Mouse (Mus musculus) mouse embryonic stem cell (cell line): ENCODE results near the gene Hyal1.

Experiments used
- in situ Hi-C, 2 experiments: fragments of 300-500 bp; cut with MboI; formaldehyde crosslinking; loops; 1 replicate in 1 of 2; 3 replicates in 1 of 2; pipeline ENCODE4 v1.14.3; 2019 to 2020; ENCODE audit warnings: low sequenced_read_pairs in 2 of 2, low pct_unique_long_range_greater_than_20kb in 1 of 2, mixed read lengths in 1 of 2; ENCODE audit not compliant: unreplicated experiment in 1 of 2

Gene Hyal1

DNA sequence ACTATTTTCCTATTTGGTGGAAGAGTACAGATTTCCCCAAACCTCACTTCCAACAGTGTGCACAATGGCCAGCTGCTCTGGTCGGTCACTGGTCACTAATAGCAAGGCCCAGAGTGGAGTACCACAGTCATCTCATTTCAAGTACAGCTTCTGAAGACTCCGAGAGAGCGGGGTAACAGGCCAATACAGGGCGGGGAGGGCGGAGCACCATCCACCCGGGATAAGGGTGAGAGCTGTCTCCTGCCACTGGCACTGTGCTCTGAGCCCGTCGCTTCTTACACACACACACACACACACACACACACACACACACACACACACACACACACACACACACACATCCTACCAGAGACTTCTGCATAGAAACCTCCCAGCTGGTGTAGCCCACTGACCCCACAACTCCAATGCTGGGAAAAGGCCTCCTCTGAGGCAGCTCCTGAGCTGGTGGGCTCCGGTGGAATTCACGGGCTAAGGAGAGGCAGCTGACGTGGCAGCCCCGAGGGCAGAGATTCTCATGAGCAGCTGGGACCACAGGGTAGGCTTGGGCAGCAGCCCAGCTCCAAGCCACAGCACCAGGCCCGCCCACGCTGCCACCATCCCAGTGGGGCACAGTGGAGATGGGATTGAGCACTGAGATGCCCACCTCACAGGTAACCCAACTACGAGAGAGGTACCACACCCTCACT, 49.6 kb downstream of the Hyal1 start:
- in situ Hi-C loops = no loop called here

DNA sequence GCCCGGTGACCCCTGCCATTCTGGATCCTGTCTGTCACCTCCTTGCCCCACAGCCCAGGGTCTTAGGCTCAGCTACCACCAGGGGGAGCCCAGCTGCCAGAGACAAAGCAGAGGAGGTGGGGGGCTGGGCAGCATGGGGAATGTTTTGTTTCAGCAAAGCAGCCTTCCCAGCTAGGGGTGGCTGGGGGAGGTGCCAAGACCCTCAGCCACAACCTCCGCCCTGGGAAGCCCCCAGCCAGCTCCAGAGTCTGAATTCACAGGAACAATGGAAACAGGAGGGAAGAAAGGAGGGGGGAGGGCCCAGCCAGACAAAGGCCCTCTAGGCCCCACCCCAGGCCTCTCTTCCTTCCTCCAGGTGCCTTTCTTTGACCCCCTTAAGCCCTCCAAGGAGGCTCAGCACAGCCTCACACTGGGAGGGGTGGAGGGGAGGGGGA, 50.1 kb downstream of the Hyal1 start:
- in situ Hi-C loops = no loop called here

DNA sequence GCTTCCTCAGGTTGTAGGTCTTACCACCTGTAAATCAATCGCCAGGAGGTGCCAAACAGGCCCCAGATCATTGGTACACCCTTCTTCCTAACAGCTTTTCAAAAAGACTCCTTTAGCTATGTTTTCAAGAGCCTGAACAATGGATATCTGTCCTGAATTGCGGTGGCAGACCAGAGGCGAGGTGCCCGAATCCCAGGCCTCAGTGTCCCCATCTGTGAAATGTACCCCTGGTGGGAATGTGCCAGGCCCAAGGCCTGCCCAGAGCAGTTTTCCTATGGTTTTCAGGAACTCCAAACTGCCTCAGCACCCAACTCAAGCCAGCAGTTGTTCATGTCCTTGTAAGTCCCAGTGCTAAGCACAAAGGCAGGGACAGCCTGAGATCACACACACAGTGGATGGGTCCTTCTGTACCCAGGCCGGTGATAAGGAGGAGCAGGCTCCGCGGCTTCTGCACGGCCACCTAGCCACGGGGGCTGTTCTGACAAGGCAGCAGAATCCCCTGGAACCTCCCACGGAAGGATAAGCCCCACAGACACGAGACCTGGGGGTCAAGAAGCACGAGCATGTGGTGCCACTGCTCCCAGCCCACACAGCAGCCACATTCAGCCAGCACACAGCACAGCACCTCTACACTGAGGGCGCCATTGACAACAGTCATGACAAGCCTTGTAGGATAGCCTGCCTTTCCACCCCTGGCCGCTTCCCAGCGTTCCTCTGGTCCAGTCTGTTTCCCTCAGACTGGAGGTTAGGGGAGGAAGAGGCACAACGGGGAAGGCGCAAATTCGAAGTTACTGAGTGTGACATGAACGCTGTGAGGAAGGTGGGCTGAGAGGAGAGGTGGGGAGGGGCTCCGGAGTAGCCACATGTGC, 50.9 kb downstream of the Hyal1 start:
- in situ Hi-C loops = no loop called here

DNA sequence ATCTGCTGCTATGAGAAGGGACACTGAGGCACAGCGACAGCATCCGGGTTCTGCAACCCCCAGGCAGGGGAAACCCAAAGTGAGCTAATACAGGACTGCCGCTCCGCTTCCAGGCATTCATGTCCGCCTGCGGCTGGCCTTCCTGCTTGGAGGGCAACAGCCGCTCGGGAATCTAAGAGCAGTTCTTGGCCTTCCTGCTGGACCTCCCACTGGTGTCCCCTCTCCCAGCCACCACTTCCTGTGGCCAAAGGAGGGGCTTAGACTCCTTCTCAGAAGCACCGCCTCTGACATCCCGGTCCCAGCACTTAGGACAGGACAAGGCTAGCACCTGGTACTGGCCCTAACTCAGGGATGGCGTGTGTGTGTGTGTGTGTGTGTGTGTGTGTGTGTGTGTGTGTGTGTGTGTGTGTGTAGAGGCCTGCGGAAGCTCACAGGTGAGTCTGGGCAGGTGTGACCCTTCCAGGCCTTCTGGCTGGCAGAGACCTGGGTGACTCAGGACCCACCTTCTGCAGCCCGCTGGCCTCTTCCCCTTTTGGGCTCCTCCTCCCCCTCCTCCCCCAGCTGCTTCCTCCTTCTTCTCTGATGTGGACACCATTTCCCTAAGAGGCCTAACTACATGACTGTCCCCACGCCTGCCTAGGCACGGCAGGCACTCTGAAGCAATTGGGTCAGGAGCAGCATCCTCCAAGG, 52.1 kb downstream of the Hyal1 start:
- in situ Hi-C loops = no loop called here

DNA sequence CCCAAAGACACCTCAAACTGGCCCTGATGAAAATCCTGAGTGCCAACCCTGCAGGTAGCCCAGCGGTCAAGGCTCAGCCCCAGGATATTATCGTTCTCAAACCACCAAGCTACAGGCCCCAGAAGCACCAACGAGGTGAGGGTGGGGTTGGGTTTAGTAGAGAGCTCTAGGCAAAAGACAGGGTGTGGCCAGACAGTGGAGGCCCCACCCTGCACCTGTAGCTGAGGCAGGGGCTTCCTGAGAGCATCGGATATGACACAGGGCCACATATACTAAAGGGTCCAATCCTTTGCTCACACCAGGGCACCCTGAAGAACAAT, 52.6 kb downstream of the Hyal1 start:
- in situ Hi-C loops = no loop called here

DNA sequence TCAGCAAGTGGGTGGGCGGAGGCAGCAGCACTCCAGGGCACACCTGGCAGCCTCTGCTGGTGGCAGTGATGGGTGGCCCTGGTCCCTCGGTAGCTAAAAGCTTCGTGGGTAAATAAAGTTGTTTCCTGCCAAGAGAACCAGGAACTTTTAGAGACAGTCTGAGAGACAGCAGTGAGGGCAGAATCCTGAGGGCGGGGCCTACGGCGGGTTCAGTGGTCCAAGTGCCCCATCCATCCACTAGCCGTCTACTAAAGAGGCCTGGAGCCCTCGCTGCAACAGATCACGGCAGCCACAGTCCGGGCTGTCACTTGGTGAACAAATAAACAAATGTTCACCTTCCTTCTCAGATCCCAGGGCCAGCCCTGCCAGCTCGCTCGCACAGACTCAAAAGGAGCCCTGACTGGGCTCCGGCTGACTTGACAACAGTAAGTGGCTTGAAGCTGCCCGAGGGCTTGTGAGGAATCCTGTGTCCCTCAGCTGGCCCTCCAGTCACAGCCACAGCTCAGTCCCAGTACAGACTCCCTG, 53.2 kb downstream of the Hyal1 start:
- in situ Hi-C loops = no loop called here

DNA sequence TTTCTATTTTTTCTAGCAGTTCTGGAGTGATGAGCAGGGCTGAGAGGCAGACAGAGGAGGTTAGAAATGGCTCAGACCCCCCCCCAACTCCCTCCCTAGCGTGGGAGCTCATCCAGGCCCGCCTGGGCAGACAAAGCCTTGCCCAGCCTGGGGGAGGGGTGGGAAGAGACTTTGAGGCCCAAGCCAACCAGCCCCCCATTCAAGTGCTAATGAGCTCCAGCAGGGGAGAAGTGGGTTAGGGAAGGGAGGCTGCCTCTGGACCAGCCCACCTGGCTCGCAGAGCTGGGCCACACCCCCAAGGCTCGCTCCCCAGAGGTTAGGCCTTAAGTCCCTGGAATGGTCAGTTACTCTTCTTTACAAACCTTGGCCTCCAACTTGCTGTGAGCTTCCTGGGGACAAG, 53.8 kb downstream of the Hyal1 start:
- in situ Hi-C loops = no loop called here
